Mouse (Mus musculus) left cerebral cortex, adult 11 months (tissue): Measurements from ENCODE around the gene Jrkl.
A peak's percentile ranks its signal among the peaks of the same experiment; 100 is the strongest.

ENCODE experiments used
- DNase-seq: peaks from one replicate; pipeline ENCODE4 v3.0.0; 2022; ENCODE audit warnings: low spot score

The Jrkl gene

GRCm38 (mm10) chr9:13245481-13245880 is at the start of gene Jrkl:
TSS of gene Jrkl (minus strand) at chr9:13245829.
- DNase-seq: peak; percentile 16

GRCm38 (mm10) chr9:13287482-13287881 is 41.9 kb upstream of the Jrkl start:
- no peak for DNase-seq

GRCm38 (mm10) chr9:13273219-13273618 is 27.6 kb upstream of the Jrkl start:
- DNase-seq: no peak

GRCm38 (mm10) chr9:13260980-13261379 is 15.4 kb upstream of the Jrkl start:
- no peak for DNase-seq

GRCm38 (mm10) chr9:13258173-13258572 is 12.5 kb upstream of the Jrkl start:
- DNase-seq: no peak

GRCm38 (mm10) chr9:13256726-13257125 is 11.1 kb upstream of the Jrkl start:
- DNase-seq: no peak

- DNase-seq: no peak
Observed at GRCm38 (mm10) chr9:13251251-13251650, 5.6 kb upstream of the Jrkl start.

- no peak for DNase-seq
Observed at GRCm38 (mm10) chr9:13248104-13248503, 2.5 kb upstream of the Jrkl start.

- peak; percentile 61 for DNase-seq
Observed at GRCm38 (mm10) chr9:13246815-13247638, 1.4 kb upstream of the Jrkl start, which contains the start of gene Ccdc82. TSS of gene Ccdc82 (plus strand) at chr9:13246955.

- DNase-seq: peak; percentile 17
Observed at GRCm38 (mm10) chr9:13242321-13242720, 3.3 kb downstream of the Jrkl start.

- DNase-seq: peak; percentile 21
Observed at GRCm38 (mm10) chr9:13231545-13232216, 13.9 kb downstream of the Jrkl start.

GRCm38 (mm10) chr9:13230553-13230952 is 15.1 kb downstream of the Jrkl start:
- no peak for DNase-seq

- no peak for DNase-seq
Observed at GRCm38 (mm10) chr9:13225872-13226271, 19.8 kb downstream of the Jrkl start.

GRCm38 (mm10) chr9:13206369-13206768 is 39.3 kb downstream of the Jrkl start:
- DNase-seq: no peak

GRCm38 (mm10) chr9:13203681-13204080 is 41.9 kb downstream of the Jrkl start:
- no peak for DNase-seq

- DNase-seq: no peak
Observed at GRCm38 (mm10) chr9:13203109-13203508, 42.5 kb downstream of the Jrkl start.

GRCm38 (mm10) chr9:13200079-13200478 is 45.5 kb downstream of the Jrkl start:
- no peak for DNase-seq

- DNase-seq: peak; percentile 21
Observed at GRCm38 (mm10) chr9:13195762-13196161, 49.9 kb downstream of the Jrkl start.

GRCm38 (mm10) chr9:13195268-13195667 is 50.4 kb downstream of the Jrkl start:
- peak; percentile 43 for DNase-seq

- no peak for DNase-seq
Observed at GRCm38 (mm10) chr9:13194619-13195018, 51.0 kb downstream of the Jrkl start.
